Mouse (Mus musculus) liver, embryonic 16.5 days (tissue): ENCODE measurements around the gene Drc1. TPM values are rescaled to one million over a fixed set of nuclear protein-coding genes. Genes with fewer than 3 reads are reported as not detected.

Experiments used
- ATAC-seq: fragments of 200-750 bp; cut with Nextera tagmentation; 2 replicates; pipeline ENCODE4 v1.8.0; 2017; ENCODE audit warnings: low read depth, mild to moderate bottlenecking, moderate number of reproducible peaks, moderate library complexity
- H3K27ac ChIP-seq: fragments of 300-500 bp; sonication (generic); 2 replicates; pipeline ENCODE4 v1.5.1; 2014; ENCODE audit warnings: mild to moderate bottlenecking, low read length
- H3K27me3 ChIP-seq: fragments of 300-500 bp; sonication (generic); 2 replicates; pipeline ENCODE4 v1.6.1; 2014; ENCODE audit warnings: low read depth, low read length, mixed read lengths; ENCODE audit not compliant: control insufficient read depth, insufficient read depth
- H3K36me3 ChIP-seq: fragments of 300-500 bp; sonication (generic); 2 replicates; pipeline ENCODE4 v1.6.1; 2014; ENCODE audit warnings: mild to moderate bottlenecking; ENCODE audit not compliant: control insufficient read depth, insufficient read depth
- H3K4me1 ChIP-seq: fragments of 300-500 bp; sonication (generic); 2 replicates; pipeline ENCODE4 v1.6.1; 2014; ENCODE audit warnings: low read depth, low read length, mixed read lengths; ENCODE audit not compliant: control insufficient read depth
- H3K4me2 ChIP-seq: fragments of 300-500 bp; sonication (generic); 2 replicates; pipeline ENCODE4 v1.6.1; 2014; ENCODE audit warnings: low read depth, low read length, mixed read lengths
- H3K4me3 ChIP-seq: fragments of 300-500 bp; sonication (generic); 2 replicates; pipeline ENCODE4 v1.5.1; 2014; ENCODE audit warnings: low read depth, mild to moderate bottlenecking, low read length
- H3K9ac ChIP-seq: fragments of 300-500 bp; sonication (generic); 2 replicates; pipeline ENCODE4 v1.6.1; 2014; ENCODE audit warnings: low read depth, low read length
- H3K9me3 ChIP-seq: fragments of 300-500 bp; sonication (generic); replicated peaks from 2 replicates; pipeline ENCODE4 v1.6.1; 2016; ENCODE audit warnings: low read length; ENCODE audit not compliant: control insufficient read depth
- WGBS: fragments of 180-500 bp; shearing (Covaris S2); extraction: QIAGEN DNeasy Blood & Tissue Kit; methylation state at CpG from one replicate; pipeline ENCODE4 v1.1.7; 2014; ENCODE audit not compliant: insufficient replicate concordance; 5-methylcytosine and 5-hydroxymethylcytosine counted together
- polyA plus RNA-seq: library from polyadenylated mRNA; unstranded; fragments of >200 nt; fragmentation: Nextera tagmentation; extraction: Ambion mirVana; gene quantifications from 2 replicates; pipeline ENCODE4 v1.2.1, GENCODE M21; 2015

The Drc1 gene
- polyA plus RNA-seq, 1 experiment from 2014 or later, result 2.0 TPM

- Histone ChIP-seq H3K27me3 (peaks cover 12% of the 10 kb centered on the region), H3K4me2 (peak overlapping the region; percentile 38), H3K36me3 (no peaks in the 10 kb centered on the region), H3K27ac (no peak overlapping the region), H3K4me1 (no peaks in the 10 kb centered on the region), H3K9me3 (no peaks in the 10 kb centered on the region), H3K9ac (no peak overlapping the region), H3K4me3 (0 out of 2 replicates have a peak overlapping the region, but pooled peaks have one; percentile 4)
- WGBS, result 6% methylated on average over 9 of the region's 9 CpGs
- peak; percentile 43; the same call in 1 of the 2 replicates for ATAC-seq
Measured at GRCm38 (mm10) chr5:30343107-30343506, 61.9 kb downstream of the Drc1 start.

- no peak overlapping the region for H3K4me3 ChIP-seq
- no peaks in the 10 kb centered on the region for H3K9me3 ChIP-seq
- H3K27me3 ChIP-seq, result peaks cover 12% of the 10 kb centered on the region
- no peak overlapping the region for H3K4me2 ChIP-seq
- WGBS, result 35% methylated on average over 5 of the region's 5 CpGs
- no peaks in the 10 kb centered on the region for H3K36me3 ChIP-seq
- H3K27ac ChIP-seq, result no peak overlapping the region
- H3K4me1 ChIP-seq, result no peaks in the 10 kb centered on the region
- no peak for ATAC-seq
- H3K9ac ChIP-seq, result no peak overlapping the region
Measured at GRCm38 (mm10) chr5:30343886-30344285, 62.7 kb downstream of the Drc1 start.

- WGBS, result 51% methylated on average over 3 of the region's 3 CpGs
- H3K9me3 ChIP-seq, result no peaks in the 10 kb centered on the region
- no peak overlapping the region for H3K4me3 ChIP-seq
- no peak overlapping the region for H3K9ac ChIP-seq
- no peaks in the 10 kb centered on the region for H3K36me3 ChIP-seq
- H3K4me2 ChIP-seq, result no peak overlapping the region
- no peak overlapping the region for H3K27ac ChIP-seq
- no peaks in the 10 kb centered on the region for H3K4me1 ChIP-seq
- no peak for ATAC-seq
- no peaks in the 10 kb centered on the region for H3K27me3 ChIP-seq
Measured at GRCm38 (mm10) chr5:30353605-30354004, 72.4 kb downstream of the Drc1 start.

GRCm38 (mm10) chr5:30355114-30355513 lies 73.9 kb downstream of the Drc1 start:
- ATAC-seq, result no peak
- Histone ChIP-seq H3K9me3 (no peaks in the 10 kb centered on the region), H3K4me1 (no peaks in the 10 kb centered on the region), H3K27me3 (no peaks in the 10 kb centered on the region), H3K36me3 (no peaks in the 10 kb centered on the region), H3K27ac (no peak overlapping the region), H3K4me2 (no peak overlapping the region), H3K9ac (no peak overlapping the region), H3K4me3 (no peak overlapping the region)
- WGBS, result 55% methylated on average over 7 of the region's 7 CpGs

GRCm38 (mm10) chr5:30355559-30356159 lies 74.5 kb downstream of the Drc1 start:
- WGBS, result 64% methylated on average over 14 of the region's 14 CpGs
- no peaks in the 10 kb centered on the region for H3K27me3 ChIP-seq
- H3K4me3 ChIP-seq, result no peak overlapping the region
- no peak overlapping the region for H3K27ac ChIP-seq
- H3K4me1 ChIP-seq, result no peaks in the 10 kb centered on the region
- H3K9me3 ChIP-seq, result no peaks in the 10 kb centered on the region
- no peak overlapping the region for H3K4me2 ChIP-seq
- no peak overlapping the region for H3K9ac ChIP-seq
- H3K36me3 ChIP-seq, result no peaks in the 10 kb centered on the region
- no peak for ATAC-seq

GRCm38 (mm10) chr5:30356647-30357046 lies 75.5 kb downstream of the Drc1 start:
- H3K4me2 ChIP-seq, result no peak overlapping the region
- H3K27ac ChIP-seq, result no peak overlapping the region
- H3K9ac ChIP-seq, result no peak overlapping the region
- no peak overlapping the region for H3K4me3 ChIP-seq
- H3K9me3 ChIP-seq, result no peaks in the 10 kb centered on the region
- no peaks in the 10 kb centered on the region for H3K36me3 ChIP-seq
- H3K4me1 ChIP-seq, result no peaks in the 10 kb centered on the region
- 46% methylated on average over 7 of the region's 7 CpGs for WGBS
- no peaks in the 10 kb centered on the region for H3K27me3 ChIP-seq
- ATAC-seq, result no peak

GRCm38 (mm10) chr5:30358436-30359099 lies 77.4 kb downstream of the Drc1 start:
- Histone ChIP-seq H3K9ac (no peak overlapping the region), H3K27ac (no peak overlapping the region), H3K4me3 (no peak overlapping the region), H3K36me3 (no peaks in the 10 kb centered on the region), H3K4me2 (no peak overlapping the region), H3K4me1 (no peaks in the 10 kb centered on the region), H3K27me3 (no peaks in the 10 kb centered on the region), H3K9me3 (no peaks in the 10 kb centered on the region)
- whole genome bisulfite sequencing, result 68% methylated on average over 10 of the region's 10 CpGs
- ATAC-seq, result no peak

GRCm38 (mm10) chr5:30367405-30367804 lies 86.2 kb downstream of the Drc1 start:
- Histone ChIP-seq H3K9me3 (no peaks in the 10 kb centered on the region), H3K4me1 (no peaks in the 10 kb centered on the region), H3K36me3 (no peaks in the 10 kb centered on the region), H3K4me2 (no peak overlapping the region), H3K4me3 (no peak overlapping the region), H3K27ac (no peak overlapping the region), H3K27me3 (no peaks in the 10 kb centered on the region), H3K9ac (no peak overlapping the region)
- WGBS, result 66% methylated on average over 8 of the region's 8 CpGs
- no peak for ATAC-seq

- Histone ChIP-seq H3K27me3 (no peaks in the 10 kb centered on the region), H3K9me3 (no peaks in the 10 kb centered on the region), H3K4me2 (no peak overlapping the region), H3K36me3 (no peaks in the 10 kb centered on the region), H3K4me1 (no peaks in the 10 kb centered on the region), H3K27ac (no peak overlapping the region), H3K4me3 (no peak overlapping the region), H3K9ac (no peak overlapping the region)
- ATAC-seq, result no peak
- WGBS, result 19% methylated on average over 5 of the region's 5 CpGs
Measured at GRCm38 (mm10) chr5:30369426-30369825, 88.2 kb downstream of the Drc1 start.
